In genomic region chr9:106566437-106566836, GRCm38 (mm10) we compare ENCODE assay signal across 8 mouse cellular contexts. TPM values are rescaled to one million over a fixed set of nuclear protein-coding genes. Genes with fewer than 3 reads are reported as not detected.
DNase-seq lines count a peak whose midpoint lies in the region.
"Had no signal": no experiment of that assay in that cellular context is flagged by ENCODE, and none has a peak within 500 bp of the region (broad histone marks: within the 10 kb centered on the region; RNA-seq: fewer than 3 reads in every experiment).

No protein-coding gene starts in this region.

- peak; percentile 52 for DNase-seq in ES-CJ7 (ENCODE audit: low read depth, low spot score)
- peak; percentile 8 for DNase-seq in adrenal gland, postnatal 10 days
- DNase-seq in kidney, postnatal 25 days, result peak; percentile 48 to 69
- peak; percentile 44 for DNase-seq in lung, postnatal 36 days
- DNase-seq in right cerebral cortex, postnatal 36 days (ENCODE audit: low spot score in 2 of 2), result no peak
- no peak for DNase-seq in layer of hippocampus, adult 9-11 months
- DNase-seq in ovary, postnatal 10 days (ENCODE audit: low spot score), result no peak
- DNase-seq: right cerebral cortex, postnatal 25 days had no signal

RNA-seq across cellular contexts. Expression of gene Iqcf4, which starts 4.4 kb away (rescaled TPM):
- not detected for total RNA-seq in adrenal gland, postnatal 10 days (2021)

RNA-seq across cellular contexts. Expression of gene Iqcf3, which starts 5.0 kb away (rescaled TPM):
- total RNA-seq in adrenal gland, postnatal 10 days (2021), result not detected

RNA-seq across cellular contexts. Expression of gene Iqcf5, which starts 52.1 kb away (rescaled TPM):
- not detected for total RNA-seq in adrenal gland, postnatal 10 days (2021)

RNA-seq across cellular contexts. Expression of gene Iqcf6, which starts 59.9 kb away (rescaled TPM):
- not detected for total RNA-seq in adrenal gland, postnatal 10 days (2021)

Comparison
In these comparisons a context has a peak if more than half of its experiments do, and no peak if none do; other contexts are left out.
1. DNase-seq: peak in ES-CJ7 (single experiment), adrenal gland, postnatal 10 days (single experiment), kidney, postnatal 25 days (2 of 2) and lung, postnatal 36 days (single experiment); none in right cerebral cortex, postnatal 36 days (0 of 2), layer of hippocampus, adult 9-11 months (single experiment) and ovary, postnatal 10 days (single experiment).